Mouse (Mus musculus) cerebellum, adult (tissue): ENCODE results near the gene Leng8.

Source experiments
- ATAC-seq: cut with Nextera tagmentation; 2 replicates; pipeline ENCODE4 v1.9.2; 2017; ENCODE audit warnings: mild to moderate bottlenecking, moderate library complexity, mixed read lengths; ENCODE audit not compliant: insufficient number of reproducible peaks, low FRiP score, low TSS enrichment

Leng8 gene

DNA sequence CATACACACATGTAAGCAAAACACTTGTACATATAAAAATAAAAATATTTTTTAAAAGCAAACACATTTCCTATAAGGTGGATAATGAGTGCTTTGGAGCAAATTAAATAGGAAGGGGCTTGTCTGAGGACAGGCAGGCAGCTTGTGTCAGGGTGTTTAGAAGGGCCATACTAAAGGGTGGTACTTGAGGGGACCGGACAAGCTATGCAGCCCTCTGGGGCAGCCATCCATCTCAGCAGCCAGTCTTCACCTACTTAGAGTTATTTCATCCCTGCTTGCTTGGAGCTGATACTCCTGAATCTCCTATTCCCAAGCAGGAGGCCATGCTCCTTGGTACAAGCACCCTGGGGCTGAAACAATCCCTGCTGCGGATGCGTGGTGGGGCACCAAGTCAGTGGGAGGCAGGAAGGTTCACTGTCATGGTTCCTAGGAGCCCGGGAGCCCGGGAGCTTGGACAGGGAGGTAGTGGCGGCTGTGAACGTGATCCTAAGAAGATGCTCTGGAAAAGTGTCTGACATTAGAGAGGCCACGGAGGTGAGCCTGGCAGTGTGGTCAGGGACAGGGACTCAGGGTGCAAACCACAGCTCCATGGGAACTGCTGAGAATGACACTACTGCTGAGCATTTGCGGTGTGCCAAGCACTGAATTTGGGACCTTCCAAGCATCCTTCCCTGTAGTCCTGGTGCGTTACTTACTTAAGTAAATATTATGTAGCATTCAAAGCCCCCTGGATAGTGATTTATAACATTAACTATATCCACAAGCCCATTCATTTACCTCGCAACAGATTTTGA is 9.7 kb upstream of the Leng8 start:
- ATAC-seq, result no peak

DNA sequence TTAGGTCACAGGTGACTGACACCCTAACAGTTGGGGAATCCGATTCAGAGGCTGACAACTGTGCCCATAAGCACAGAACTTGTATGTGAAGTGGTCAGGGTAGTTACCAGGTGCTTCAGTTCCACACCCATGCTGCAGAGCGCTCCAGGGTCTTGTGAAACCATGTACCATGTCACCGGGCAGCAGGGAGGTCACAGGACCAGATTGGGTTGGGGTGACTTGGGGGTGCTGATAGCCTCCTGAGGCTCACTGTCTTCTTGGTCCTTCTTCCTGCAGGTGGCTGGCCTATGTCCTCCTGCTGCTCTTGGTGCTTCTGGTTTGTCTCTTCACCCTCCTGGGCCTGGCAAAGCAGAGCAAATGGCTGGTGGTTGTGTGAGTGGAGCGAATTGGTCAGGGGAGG is 8.9 kb upstream of the Leng8 start:
- no peak for ATAC-seq

DNA sequence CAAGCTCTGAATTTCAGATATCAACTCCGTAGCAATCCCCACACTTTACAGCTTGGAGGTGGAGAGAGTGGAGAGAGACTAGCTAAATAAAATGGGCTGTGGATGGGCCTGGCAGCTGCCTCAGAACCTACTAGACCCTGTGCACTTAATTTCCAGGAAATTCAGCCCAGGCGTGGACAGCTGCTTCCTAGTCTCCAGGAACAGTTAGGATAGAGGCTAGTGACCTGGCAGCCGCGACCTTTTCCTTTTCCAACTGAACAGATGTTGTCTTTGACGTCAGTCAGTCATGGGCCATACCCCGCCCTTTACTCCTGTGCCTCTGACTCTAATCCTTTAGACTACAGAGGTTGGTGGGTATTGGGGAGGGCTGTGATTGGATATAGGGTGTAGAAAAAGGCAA is 8.0 kb upstream of the Leng8 start:
- ATAC-seq, result no peak

DNA sequence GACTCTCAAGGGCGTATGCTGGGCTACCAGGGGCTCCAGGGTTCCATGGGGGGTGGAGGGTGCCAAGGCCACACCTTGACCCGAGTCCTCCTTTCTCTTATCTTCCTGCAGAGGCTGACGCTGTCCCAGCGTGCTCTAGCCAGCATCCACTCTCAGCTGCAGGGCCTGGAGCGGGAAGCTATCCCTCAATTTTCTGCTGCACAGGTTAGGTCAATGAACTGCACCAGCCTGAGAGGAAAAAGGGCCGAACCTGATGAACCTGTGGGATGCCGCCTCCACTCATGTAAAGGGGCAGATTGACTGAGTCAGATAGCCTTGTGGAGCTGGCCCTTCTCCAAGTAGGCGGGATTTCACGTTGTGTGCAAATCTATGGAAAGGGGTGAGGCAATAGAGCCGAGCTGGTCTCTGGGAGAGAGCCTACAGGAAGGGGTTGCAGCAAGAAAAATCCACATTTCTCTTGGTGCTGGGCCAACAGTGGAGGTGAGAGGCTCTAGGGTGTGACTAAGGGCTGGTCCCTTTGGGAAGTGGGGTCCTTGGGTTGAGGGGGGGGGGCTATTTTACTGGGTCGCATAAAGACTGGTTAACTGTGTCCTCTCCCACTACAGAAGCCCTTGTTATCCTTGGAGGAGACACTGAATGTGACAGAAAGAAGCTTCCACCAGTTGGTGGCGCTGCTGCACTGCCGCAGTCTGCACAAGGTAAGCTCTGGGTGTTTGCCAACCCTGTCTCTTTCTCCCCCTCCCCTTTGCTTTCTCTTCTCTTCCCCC is 6.0 kb upstream of the Leng8 start:
- peak; percentile 62; the same call in 1 of the 2 replicates for ATAC-seq

DNA sequence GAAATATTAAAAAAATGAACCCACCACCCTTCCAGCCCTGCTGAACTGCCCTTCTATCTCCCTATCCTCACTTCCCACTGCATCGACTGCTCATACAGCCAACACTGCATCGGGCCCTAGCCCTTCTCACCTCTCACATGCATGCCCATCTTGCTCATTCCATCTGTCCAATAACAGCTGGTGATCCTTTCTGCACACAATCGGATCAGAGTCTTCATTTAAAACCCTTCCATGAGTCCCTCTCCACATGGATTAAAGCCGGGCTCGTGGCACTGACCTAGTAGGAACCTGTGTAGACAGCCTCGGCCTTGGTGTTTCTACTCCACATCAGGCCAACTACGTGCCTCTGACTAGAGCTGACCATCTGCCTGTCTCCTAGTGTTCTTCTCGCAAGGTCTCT is 4.9 kb upstream of the Leng8 start:
- no peak for ATAC-seq

DNA sequence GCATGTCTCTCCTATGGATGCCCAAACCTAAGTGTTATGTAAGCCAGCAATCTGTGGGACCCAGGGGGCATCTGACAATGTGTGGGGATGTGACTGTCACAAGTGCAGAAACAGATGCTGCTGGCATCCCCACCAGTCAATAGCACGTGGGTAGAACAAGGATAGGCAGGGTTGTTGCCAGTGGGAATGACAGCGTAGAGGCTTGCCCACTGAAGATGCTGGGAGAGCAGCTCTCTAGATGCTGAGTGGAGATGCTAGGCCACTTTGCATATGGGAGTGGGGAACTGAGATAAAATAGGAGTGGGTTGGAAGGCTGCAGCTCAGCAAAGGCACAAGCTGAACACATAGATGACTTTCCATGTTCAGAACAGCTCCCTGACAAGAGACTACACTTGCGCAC is 4.3 kb upstream of the Leng8 start:
- ATAC-seq, result no peak

DNA sequence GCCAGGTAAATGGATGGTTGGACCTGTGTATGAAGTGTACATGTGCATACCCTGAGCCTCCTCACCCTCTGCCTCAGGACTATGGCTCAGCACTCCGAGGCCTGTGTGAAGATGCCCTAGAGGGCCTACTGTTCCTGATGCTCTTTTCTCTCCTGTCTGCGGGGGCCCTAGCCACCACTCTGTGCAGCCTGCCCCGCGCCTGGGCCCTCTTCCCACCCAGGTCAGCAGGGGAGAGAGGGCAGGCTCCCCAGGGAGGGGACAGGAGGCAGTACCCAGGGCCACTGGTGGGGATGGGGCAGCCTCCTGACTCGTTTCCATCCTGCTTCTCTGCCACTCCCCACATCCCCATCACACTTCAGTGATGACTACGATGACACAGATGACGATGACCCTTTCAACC is 3.8 kb upstream of the Leng8 start:
- ATAC-seq, result no peak

DNA sequence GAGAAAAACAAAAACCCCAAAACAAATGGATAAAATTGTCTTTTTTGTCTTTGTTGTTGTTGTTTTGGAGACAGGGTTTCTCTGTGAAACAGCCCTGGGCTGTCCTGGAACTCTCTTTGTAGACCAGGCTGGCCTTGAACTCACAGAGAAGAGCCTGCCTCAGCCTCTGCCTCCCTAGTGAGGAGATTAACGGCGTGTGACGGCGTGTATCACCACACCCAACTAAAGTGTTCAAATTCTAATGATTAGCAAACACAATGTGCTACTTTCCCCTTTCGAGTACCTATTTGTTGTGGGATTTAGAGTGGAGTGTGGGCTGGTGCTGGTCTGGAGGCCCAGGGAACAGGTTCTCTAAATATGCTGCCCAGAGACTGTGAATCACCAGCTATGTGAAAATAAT is 1.9 kb upstream of the Leng8 start:
- no peak for ATAC-seq

DNA sequence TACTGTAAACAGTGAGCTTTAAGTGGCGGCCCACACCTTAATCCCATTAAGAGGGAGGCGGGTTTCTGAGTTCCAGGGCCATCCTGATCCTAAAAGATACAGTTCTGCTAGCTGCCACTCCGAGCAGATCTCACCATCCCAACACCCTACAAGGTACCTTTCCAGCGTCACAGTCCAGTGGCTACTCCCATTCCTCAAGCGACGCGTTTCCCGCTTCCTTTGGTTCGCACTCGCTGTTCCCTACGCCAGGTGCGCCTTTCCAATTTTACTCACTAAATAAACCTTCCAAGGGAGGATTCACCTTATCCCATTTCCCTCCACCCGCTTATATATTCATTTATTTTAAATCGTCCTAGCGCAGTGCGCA is 452 bp upstream of the Leng8 start:
- 0 out of 2 replicates have a peak, but pooled peaks have one; percentile 7 for ATAC-seq

DNA sequence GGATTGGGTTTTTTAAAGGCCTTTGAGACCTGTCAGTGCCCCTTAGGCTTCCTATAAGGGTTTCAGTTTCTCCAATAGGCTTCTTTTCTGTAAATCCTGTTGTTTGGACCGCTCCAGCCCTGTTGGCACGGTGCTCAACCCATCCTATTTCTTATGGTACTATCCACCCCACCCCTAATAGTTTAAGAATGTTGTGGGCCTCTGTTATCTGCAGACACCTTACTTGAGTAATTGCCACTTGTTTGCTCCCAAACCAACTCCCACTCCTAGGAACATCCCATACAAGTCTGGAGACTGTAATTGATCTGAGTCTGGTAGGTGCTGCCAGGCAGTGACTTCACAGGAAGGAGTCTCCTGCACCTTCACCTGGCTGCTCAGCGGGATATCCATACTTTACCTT is 907 bp downstream of the Leng8 start:
- ATAC-seq, result no peak

DNA sequence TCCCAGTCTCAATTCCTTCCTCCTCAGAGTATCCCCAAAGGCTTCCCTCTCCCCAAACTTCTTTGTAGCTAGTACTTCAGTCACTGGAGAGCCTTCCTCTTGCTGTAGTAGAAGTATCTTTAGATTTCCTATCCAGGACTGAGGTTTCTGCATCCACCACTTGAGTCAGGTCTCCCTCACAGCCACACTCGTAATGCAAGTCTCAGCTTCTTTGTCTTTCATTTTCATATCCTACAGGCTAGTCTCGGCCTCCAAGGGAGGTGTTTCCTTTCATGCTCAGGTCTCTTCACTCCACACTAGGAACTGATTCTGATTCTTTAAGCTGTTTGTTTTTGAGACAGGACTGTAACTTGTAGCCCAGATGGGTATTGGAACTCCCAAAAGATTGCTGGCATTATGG is 1.3 kb downstream of the Leng8 start:
- ATAC-seq, result no peak

DNA sequence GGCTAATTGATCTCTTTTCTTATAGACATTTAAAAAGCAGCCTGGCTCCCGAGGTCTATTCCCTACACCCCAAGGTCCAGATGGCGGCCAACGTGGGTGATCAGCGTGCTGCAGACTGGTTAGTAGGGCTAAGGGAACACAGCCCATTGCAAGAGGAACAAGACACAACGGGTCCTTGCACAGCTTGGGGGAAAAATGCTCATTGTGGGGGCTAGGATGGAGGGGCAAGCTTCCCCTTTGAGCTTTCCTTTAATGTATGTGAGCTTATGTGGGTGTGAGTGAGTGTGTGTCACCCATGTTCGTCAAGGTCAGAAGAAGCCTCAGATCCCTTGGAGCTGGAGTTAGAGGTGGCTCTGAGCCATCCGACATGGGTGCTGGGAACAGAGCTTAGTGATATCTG is 1.8 kb downstream of the Leng8 start:
- ATAC-seq, result no peak

DNA sequence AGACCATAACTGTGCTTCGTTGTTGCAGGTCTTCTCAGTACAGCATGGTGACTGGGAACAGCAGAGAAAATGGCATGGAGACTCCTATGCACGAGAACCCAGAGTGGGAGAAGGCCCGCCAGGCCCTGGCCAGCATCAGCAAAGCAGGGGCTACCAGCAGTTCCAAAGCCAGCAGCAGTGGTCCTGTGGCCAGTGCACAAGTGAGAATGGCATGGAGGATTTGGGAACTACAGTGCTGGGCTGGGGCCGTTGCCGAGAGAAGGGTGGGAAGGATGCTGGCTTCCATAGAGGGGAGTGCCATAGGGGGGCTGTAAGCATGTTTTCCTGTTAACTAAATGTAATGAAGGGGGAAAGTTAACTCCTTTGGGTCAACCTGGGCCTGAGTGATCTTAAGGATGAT is 2.6 kb downstream of the Leng8 start:
- ATAC-seq, result no peak

DNA sequence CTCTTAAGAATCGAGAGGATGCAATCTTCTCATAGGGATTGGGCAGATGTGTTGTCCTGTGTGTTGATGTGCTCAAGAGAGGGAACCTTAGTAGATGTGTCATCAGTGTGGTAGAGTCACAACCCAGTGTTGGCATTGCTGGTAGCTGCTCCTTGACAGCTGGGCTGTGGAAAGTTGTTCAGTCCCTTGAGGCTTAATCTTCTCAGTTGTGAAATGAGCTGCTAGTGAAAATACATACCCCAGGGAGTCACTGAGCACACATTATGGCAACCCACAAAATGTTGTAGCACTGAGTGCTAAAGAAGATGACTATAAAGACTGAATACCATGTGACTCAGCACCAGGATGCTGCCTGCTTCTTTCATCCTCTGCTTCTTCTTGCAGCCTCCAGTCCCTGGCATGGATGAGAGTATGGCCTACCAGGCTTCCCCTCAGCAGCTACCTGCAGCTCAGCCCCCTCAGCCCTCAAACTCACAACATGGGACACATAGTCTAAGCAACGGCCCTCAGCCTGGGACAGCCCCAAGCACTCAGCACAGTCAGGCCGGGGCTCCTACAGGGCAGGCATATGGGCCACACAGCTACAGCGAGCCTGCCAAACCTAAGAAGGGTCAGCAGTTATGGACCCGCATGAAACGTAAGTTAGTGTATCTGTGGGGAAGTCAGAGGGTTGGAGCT is 4.9 kb downstream of the Leng8 start:
- no peak for ATAC-seq

DNA sequence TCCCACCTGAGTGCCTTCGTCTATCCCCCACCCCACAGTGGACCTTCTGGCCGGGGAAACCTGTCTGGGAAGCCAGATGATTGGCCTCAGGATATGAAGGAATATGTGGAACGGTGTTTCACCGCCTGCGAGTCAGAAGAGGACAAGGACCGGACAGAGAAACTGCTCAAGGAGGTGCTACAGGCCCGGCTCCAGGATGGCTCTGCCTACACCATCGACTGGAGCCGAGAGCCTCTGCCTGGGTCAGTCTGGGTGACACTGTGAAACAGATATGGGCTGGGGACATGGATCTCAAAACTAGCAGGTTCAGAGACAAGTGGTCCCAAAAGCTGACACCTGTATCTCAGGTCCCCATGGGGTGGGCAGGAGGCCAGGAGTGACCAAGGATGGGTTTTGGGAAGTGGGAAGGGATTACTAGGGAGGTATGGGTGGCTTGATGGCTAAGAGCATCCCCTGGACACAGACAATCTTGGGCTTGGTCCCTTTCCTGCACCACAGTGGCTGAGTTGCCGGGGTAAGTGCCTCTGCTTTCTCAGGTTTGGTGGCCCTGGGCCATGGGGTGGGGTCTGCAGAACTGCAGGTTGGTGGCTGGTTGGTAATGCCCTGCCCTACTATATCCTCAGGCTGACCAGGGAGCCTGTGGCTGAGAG is 6.1 kb downstream of the Leng8 start:
- ATAC-seq, result no peak

DNA sequence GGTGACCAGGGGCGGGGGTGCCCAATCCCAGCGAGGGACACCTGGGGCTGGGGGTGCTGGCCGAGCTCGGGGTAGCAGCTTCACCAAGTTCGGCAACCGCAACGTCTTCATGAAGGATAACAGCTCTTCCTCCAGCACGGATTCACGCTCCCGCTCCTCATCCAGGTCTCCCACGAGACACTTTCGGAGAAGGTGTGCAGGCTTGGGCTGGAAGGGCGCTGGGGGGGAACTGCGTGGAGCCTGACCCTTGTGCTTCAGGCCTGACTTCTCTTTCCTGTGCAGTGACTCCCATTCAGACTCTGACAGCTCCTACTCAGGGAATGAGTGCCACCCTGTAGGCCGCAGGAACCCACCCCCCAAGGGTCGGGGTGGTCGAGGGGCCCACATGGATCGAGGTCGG is 6.7 kb downstream of the Leng8 start:
- ATAC-seq, result no peak

DNA sequence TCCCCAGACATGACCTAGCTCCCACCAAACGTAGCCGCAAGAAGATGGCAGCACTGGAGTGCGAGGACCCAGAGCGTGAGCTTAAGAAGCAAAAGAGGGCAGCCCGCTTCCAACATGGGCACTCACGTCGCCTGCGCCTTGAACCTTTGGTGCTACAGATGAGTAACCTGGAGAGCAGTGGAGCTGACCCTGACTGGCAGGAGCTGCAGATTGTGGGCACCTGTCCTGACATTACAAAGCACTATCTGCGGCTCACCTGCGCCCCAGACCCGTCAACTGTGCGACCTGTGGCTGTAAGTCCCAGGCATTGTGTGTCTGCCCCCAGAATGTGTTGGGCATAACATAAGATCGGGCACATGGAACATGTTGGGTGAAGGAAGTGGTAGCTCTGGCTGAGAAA is 7.2 kb downstream of the Leng8 start:
- ATAC-seq, result no peak

DNA sequence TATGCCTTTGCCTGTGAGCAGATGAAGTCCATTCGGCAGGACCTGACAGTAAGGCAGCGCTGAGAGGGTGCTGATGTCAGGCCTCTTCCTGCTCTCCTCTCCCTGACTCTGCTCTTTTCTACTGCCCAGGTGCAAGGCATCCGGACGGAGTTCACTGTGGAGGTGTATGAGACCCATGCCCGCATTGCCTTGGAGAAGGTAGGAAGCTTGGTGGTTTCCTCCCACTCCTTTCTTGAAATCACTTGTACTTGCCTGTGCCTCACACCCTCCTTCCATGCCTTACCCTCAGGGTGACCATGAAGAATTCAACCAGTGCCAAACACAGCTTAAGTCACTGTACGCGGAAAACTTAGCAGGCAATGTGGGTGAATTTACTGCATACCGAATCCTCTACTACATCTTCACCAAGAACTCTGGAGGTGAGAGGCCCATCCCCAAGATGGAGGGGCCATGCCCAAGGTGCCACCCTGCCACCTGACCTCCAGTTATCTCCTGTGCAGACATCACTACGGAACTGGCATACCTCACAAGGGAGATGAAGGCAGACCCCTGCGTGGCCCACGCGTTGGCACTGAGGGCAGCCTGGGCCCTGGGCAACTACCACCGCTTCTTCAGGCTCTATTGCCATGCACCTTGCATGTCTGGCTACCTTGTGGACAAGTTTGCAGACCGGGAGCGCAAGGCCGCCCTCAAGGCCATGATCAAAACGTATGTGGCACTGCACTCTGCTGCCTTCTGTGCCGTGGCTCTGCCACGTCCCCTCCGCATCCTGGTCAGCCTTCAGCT is 8.1 kb downstream of the Leng8 start:
- ATAC-seq, result no peak

DNA sequence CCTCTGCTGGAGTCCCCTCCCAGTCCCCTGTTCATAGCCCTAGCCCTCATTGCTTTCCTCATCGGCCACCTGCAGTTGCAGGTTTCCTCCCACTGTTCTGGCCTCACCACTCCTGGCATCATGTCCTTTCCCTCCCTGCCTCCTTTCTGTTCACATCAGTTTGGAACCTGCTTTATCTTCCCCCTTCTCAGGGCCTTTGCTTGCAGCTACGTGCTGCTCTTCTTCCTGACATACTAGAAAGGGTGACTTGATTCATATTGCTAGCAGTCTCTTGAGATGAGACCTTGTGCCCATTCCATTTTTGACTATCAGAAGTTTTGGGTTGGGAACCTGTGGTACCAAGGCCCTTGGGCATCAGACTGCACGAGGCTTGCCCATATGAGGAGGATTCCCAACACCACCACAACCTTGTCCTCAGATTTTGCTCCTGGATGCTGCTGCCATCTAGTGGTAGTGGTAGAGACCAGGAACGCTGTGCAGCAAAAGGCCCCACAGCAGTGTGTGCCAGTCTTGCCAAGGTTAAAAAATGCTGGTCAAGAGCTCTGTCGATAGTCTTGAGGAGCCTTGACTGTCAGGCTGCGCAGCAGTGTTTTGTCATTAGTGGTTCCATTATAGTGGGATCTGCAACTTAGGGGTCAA is 8.8 kb downstream of the Leng8 start:
- ATAC-seq, result no peak
